Mouse (Mus musculus) gastrocnemius, adult 2 months (tissue): Measurements from ENCODE around the gene Trpc4ap. TPM values are rescaled to one million over a fixed set of nuclear protein-coding genes. Genes with fewer than 3 reads are reported as not detected.
A peak's percentile ranks its signal among the peaks of the same experiment; 100 is the strongest.

Experiments
- DNase-seq: peaks from one replicate; pipeline ENCODE4 v3.0.0; 2022
- H3K27ac ChIP-seq: fragments of 200-600 bp; 2 replicates; pipeline ENCODE4 v1.8.1; 2022; ENCODE audit warnings: mild to moderate bottlenecking
- H3K4me3 ChIP-seq: fragments of 200-600 bp; 2 replicates; pipeline ENCODE4 v1.8.1; 2022; ENCODE audit warnings: mild to moderate bottlenecking, moderate library complexity
- CTCF ChIP-seq: fragments of 200-600 bp; IDR thresholded peaks from 2 replicates; pipeline ENCODE4 v1.8.1; 2022; ENCODE audit warnings: antibody characterized with exemption, mild to moderate bottlenecking, moderate library complexity
- intact Hi-C: fragments of 180-260 bp; cut with DNase I; formaldehyde crosslinking; loops from one replicate; pipeline ENCODE4 v1.15.1; 2025
- microRNA-seq: library from miRNA; unstranded; fragments of <30 nt; microRNA quantifications from one replicate; pipeline ENCODE4 v1.2.0, GENCODE M21; 2021
- total RNA-seq, 2 experiments: library from RNA; stranded (reverse); gene quantifications; 2 replicates each; pipeline ENCODE4 v1.2.3; 2021

Trpc4ap gene
- total RNA-seq, 2 experiments from 2014 or later, result 93.4 to 102 TPM

DNA sequence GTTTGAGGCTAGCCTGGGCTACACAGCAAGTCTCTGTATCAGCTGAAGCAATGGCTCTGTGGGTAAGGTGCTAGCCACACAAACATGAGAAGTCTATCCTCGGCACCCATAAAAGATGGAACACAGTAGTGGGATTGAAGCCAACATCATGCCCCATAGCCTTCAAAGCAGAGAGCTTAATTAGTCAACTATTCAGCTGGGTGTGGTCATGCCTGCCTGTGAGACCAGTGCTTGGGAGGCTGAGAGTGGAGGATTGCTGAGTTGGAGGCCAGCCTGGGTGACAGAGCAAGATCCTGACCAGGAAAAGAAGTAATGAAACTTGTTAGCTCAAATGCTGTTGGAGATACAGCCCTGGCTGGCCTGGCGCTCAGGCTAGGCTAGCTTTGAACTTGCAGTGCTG, 101.3 kb downstream of the Trpc4ap start:
- no peak for DNase-seq
- TF ChIP-seq CTCF, result no peak
- H3K27ac ChIP-seq, result no peak overlapping the region
- H3K4me3 ChIP-seq, result no peak overlapping the region
- intact Hi-C loops, result loop anchor here (5.0 kb wide), 2 partner anchors 36 to 114 kb away; no protein-coding TSS in a partner anchor

DNA sequence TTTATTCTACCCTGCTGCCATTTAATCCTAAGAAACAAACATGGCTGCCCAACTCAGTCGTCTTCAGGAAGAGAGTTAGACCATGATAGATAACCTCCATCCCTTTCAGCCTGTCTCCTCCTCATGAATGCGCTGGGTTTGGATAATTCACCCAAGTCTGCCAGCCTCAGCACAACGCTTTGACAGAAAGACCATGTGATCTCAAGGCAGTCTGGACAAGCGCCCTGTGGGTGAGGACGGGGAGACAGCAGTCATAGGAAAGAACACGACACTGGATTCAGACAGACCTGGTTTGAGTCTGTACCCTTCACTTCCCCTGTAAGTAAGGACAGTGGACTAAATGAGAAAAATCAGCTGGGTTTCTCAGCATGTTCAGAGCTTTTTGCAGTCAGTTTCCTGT, 102.7 kb downstream of the Trpc4ap start:
- intact Hi-C loops, result no loop called here
- Histone ChIP-seq H3K4me3 (no peak overlapping the region), H3K27ac (no peak overlapping the region)
- no peak for TF ChIP-seq CTCF
- DNase-seq, result no peak

DNA sequence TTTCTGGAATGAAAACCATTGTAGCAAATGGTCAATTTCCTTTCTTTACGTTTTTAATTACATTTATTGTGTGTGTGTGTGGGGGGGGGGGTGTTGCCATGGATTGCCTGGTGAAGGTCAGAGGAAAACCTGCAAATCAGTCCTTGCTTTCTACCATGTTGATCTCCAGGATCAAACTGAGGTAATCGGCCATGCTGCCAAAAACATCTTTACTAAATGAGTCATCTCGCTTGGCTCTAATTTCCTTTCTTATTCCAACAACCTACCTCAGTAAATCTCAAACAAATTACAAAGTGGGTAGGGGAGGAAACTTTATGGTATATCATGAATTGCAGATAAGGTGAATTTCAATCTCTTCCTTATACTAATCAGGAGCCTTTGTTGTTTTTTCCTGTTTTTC, 104.0 kb downstream of the Trpc4ap start:
- no peak for TF ChIP-seq CTCF
- DNase-seq, result no peak
- intact Hi-C loops, result no loop called here
- no peak overlapping the region for H3K27ac ChIP-seq
- H3K4me3 ChIP-seq, result no peak overlapping the region

DNA sequence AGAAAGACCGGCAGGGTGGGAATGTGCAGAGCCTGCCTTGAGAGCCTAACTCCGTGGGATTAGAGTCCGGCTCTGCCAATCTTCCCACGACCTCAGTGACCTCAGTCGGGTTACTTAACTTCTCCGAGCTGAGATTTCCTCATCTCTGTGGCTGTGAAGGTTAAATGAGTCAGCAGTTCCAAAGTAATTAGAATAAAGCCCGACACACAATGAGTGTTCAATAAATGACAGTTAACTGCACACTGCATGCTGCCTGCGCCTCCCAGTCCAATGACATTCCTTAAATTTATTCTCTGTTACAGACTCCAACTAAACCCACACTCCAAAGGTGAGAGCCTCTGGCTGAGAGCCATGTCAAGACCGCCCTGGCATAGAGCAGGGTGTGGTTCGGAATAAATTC, 106.7 kb downstream of the Trpc4ap start:
- TF ChIP-seq CTCF, result no peak
- no peak overlapping the region for H3K4me3 ChIP-seq
- no peak for DNase-seq
- no peak overlapping the region for H3K27ac ChIP-seq
- intact Hi-C loops, result no loop called here

DNA sequence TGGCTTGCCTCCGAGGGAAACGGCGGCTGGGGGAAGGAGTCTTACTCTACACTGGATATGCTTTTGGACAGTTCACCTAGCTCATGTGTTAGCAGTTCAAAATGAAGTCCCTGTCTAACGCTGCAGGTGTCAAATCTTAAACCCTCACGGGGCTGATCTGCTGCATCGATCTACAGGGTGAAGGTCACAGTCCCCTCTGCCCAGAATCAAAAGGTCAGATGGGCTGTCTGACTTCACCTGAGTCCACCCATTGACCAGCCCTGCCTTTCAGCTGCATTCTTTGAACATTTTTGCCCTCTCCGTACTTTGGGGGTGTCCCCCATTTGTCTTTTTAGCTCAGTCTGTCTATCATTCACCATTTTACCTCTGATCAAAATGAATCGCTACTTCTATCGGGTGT, 107.1 kb downstream of the Trpc4ap start:
- intact Hi-C loops, result no loop called here
- H3K4me3 ChIP-seq, result no peak overlapping the region
- H3K27ac ChIP-seq, result no peak overlapping the region
- DNase-seq, result no peak
- TF ChIP-seq CTCF, result no peak

Small RNA genes within 50 kb of the gene (microRNA-seq; reads per million reads assigned to microRNA genes)
- gene Mir499, result 4,134 reads per million, percentile 88 among the genes with 10 or more reads in this experiment

Other genes starting within 250 kb of the Trpc4ap start
- 10 to 100 TPM; 16.3 to 18.7 TPM for gene Ncoa6, start 218.5 kb downstream of the Trpc4ap start, total RNA-seq
- 10 to 100 TPM; 29.7 to 53.7 TPM for gene Acss2, start 174.4 kb downstream of the Trpc4ap start, total RNA-seq
- gene Ggt7, start 174.1 kb downstream of the Trpc4ap start, total RNA-seq, result under 1 TPM; 0.53 to 0.71 TPM
- gene Gss, start 99.6 kb downstream of the Trpc4ap start, total RNA-seq, result 1 to 10 TPM; 5.7 to 6.4 TPM
- 1 to 10 TPM; 5.1 to 9.8 TPM for gene Myh7b, start 81.2 kb downstream of the Trpc4ap start, total RNA-seq
- 1 to 10 TPM; 4.2 to 4.4 TPM for gene Edem2, start 37.1 kb upstream of the Trpc4ap start, total RNA-seq
- not detected for gene Gm17581, start 43.5 kb upstream of the Trpc4ap start, total RNA-seq
- gene Procr, start 58.7 kb upstream of the Trpc4ap start, total RNA-seq, result 10 to 100 TPM in 1 of 2 experiments, 1 to 10 TPM in 1; 9.9 to 21.3 TPM
- not detected for gene Mmp24, start 83.0 kb upstream of the Trpc4ap start, total RNA-seq
- gene BC029722, start 127.0 kb upstream of the Trpc4ap start, total RNA-seq, result 10 to 100 TPM; 25.8 to 27.8 TPM
- 10 to 100 TPM; 41.0 to 46.7 TPM for gene Eif6, start 134.5 kb upstream of the Trpc4ap start, total RNA-seq
- gene Fam83c, start 142.5 kb upstream of the Trpc4ap start, total RNA-seq, result not detected
- gene Uqcc1, start 237.9 kb upstream of the Trpc4ap start, total RNA-seq, result 100 to 1,000 TPM; 139 to 198 TPM
- gene Gm15557, start 248.3 kb upstream of the Trpc4ap start, total RNA-seq, result not detected